Mouse (Mus musculus) MEL (cell line): Measurements from ENCODE around the gene Hoxd8.

Experiments
- CHD1 ChIP-seq: IDR thresholded peaks from 2 replicates; pipeline ENCODE4 v1.6.1; 2012; ENCODE audit warnings: low read depth, mild to moderate bottlenecking, inconsistent platforms, low read length, improper control_type of control experiment
- CTCF ChIP-seq, 3 experiments: IDR thresholded peaks in 2 of 3; conservative IDR thresholded peaks in 1 of 3; 2 replicates each; pipeline ENCODE4 v1.5.1; 2011 to 2012; ENCODE audit warnings: low read length in 3 of 3, low read depth in 2 of 3, mild to moderate bottlenecking in 2 of 3, improper control_type of control experiment in 1 of 3, inconsistent platforms in 1 of 3, mixed read lengths in 1 of 3, moderate library complexity in 1 of 3; ENCODE audit not compliant: control insufficient read depth in 1 of 3, insufficient read depth in 1 of 3, poor library complexity in 1 of 3, severe bottlenecking in 1 of 3
- E2F4 ChIP-seq: IDR thresholded peaks from 2 replicates; pipeline ENCODE4 v1.6.1; 2011; ENCODE audit warnings: low read depth, low read length, improper control_type of control experiment, borderline replicate concordance
- EP300 ChIP-seq, 2 experiments: IDR thresholded peaks; 2 replicates each; pipeline ENCODE4 v1.6.1; 2011; ENCODE audit warnings: improper control_type of control experiment in 2 of 2, low read length in 2 of 2, low read depth in 1 of 2, mild to moderate bottlenecking in 1 of 2
- ETS1 ChIP-seq: IDR thresholded peaks from 2 replicates; pipeline ENCODE4 v1.6.1; 2012; ENCODE audit warnings: low read depth, mild to moderate bottlenecking, inconsistent platforms, low read length, improper control_type of control experiment, moderate library complexity
- POLR2A ChIP-seq, 2 experiments: IDR thresholded peaks; 2 replicates each; pipeline ENCODE4 v1.6.1; 2011 to 2012; ENCODE audit warnings: low read length in 2 of 2, mild to moderate bottlenecking in 2 of 2, control low read depth in 1 of 2, improper control_type of control experiment in 1 of 2, low read depth in 1 of 2, moderate library complexity in 1 of 2; ENCODE audit not compliant: control insufficient read depth in 1 of 2, insufficient read depth in 1 of 2, poor library complexity in 1 of 2
- TCF12 ChIP-seq: IDR thresholded peaks from 2 replicates; pipeline ENCODE4 v1.6.1; 2014; ENCODE audit warnings: low read depth, mild to moderate bottlenecking, inconsistent platforms, low read length, improper control_type of control experiment, moderate library complexity
- UBTF ChIP-seq: IDR thresholded peaks from 2 replicates; pipeline ENCODE4 v1.6.1; 2012; ENCODE audit warnings: low read depth, mild to moderate bottlenecking, inconsistent platforms, low read length, improper control_type of control experiment, moderate library complexity, borderline replicate concordance; ENCODE audit not compliant: insufficient read depth
- USF2 ChIP-seq, 2 experiments: IDR thresholded peaks; 2 replicates each; pipeline ENCODE4 v1.6.1; 2011 to 2012; ENCODE audit warnings: improper control_type of control experiment in 2 of 2, low read length in 2 of 2, borderline replicate concordance in 1 of 2, inconsistent platforms in 1 of 2, low read depth in 1 of 2, mild to moderate bottlenecking in 1 of 2; ENCODE audit not compliant: insufficient read depth in 1 of 2
- ZNF384 ChIP-seq: IDR thresholded peaks from 2 replicates; pipeline ENCODE4 v1.6.1; 2012; ENCODE audit warnings: low read depth, mild to moderate bottlenecking, inconsistent platforms, low read length, improper control_type of control experiment

DNA sequence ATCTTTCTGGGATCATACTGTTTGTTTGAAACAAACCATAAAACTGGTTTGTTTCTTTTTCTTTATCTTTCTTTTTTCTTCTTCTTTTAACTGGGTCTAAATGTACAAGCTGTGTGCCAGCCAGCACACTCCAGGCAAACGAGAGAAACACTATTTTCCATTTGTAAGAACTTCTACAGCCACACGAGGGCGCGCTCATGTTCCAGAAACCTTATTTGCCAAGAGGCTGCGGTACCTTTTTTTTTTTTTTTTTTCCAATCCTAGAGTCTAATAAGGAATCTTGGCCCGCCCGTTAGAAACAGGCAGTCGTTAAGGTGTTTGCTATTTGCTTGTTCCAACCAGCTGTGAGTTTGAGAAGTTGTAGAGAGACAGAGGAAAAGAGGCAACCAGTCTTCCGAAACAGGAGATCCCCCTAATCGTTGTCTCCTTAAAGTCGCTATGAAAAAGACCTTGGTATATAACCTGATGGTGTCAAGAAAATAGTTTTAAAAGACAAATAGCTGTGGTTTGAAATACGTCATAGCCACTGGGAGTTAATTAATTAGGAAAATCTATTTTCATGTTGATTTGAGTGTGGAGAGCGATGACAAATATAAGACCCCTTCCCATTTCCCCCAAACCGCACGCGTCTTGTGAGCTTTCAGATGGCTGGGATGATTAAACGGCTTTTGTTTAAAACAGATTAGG lies 18.0 kb upstream of the Hoxd8 start:
- no peak for TF ChIP-seq USF2 (IDR thresholded peaks at IDR 0.05; ENCODE audit: borderline replicate concordance in 1 of 2, insufficient read depth in 1 of 2, low read depth in 1 of 2, low read length in 2 of 2)
- TF ChIP-seq CTCF (IDR thresholded peaks at IDR 0.05 in 2 of 3, conservative IDR thresholded peaks at IDR 0.05 in 1 of 3; ENCODE audit: control insufficient read depth in 1 of 3, insufficient read depth in 1 of 3, low read depth in 2 of 3, low read length in 3 of 3, poor library complexity in 1 of 3, severe bottlenecking in 1 of 3): peak in 2 of 3 experiments; percentile 45 to 58; a peak in 5 of 6 replicates
- peak; percentile 87 for TF ChIP-seq ZNF384
- no peak for TF ChIP-seq E2F4
- no peak for TF ChIP-seq EP300 (IDR thresholded peaks at IDR 0.05; ENCODE audit: low read depth in 1 of 2, low read length in 2 of 2)
- no peak for TF ChIP-seq TCF12
- TF ChIP-seq POLR2A (IDR thresholded peaks at IDR 0.05; ENCODE audit: control insufficient read depth in 1 of 2, insufficient read depth in 1 of 2, low read depth in 1 of 2, low read length in 2 of 2, poor library complexity in 1 of 2): no peak
- TF ChIP-seq ETS1: no peak
- TF ChIP-seq CHD1: no peak
- no peak for TF ChIP-seq UBTF
